Mouse (Mus musculus) thymus, postnatal 36 days (tissue): ENCODE results near the gene Olfr305.
"Not testable (repeated sequence)": the region's sequence is repeated elsewhere in the genome, so short reads cannot be mapped to it uniquely, and the experiment has no call there.

Experiments used
- DNase-seq, 2 experiments: peaks; one replicate each; pipeline ENCODE4 v3.0.0; 2022; ENCODE audit warnings: mixed read lengths in 2 of 2

The Olfr305 gene

GRCm38 (mm10) chr7:86366828-86367227 lies at the start of gene Olfr305:
Gene Olfr305, minus strand, starts transcription at chr7:86366928.
- DNase-seq, result no peak

DNA sequence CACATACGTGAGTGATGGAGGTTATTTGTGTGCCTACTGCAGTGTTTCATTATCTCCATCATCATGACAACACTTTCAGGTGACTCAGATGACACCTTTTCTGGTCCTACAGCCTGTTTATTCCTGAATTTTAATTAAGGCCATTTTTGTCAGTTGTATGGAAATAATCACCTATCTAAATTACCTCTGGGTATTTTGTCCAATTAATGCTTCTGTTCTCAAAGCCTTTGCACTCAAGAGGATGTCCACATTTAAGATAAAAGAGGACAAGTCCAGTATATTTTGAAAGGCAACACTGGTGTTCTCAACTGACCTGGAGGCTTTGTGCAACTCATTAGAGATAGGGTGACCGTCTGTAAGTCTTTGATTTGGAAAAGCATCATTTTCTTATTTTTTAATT lies 36.8 kb upstream of the Olfr305 start, which contains the start of gene Olfr301:
Gene Olfr301, plus strand, starts transcription at position 301 of the 400 bp plus-strand sequence.
- no peak for DNase-seq

DNA sequence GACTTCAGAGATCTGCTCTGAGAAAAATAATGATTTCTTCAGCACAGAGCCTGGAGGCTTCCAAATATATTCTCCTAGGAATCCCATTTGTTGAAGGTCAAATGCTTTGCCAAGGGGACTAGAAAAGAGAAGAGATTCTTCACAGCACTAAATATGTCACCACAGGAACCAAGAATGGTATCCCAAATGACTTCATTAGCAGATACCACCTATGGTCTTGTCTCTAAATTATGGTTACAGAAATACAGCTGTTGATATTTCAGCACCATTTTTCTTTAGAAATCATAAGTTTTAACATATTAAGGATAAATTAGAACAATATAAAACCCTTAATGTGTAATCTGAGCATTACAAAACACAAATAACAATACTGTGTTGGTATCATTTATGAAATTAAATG lies 31.0 kb upstream of the Olfr305 start, which contains the start of gene Olfr303:
Gene Olfr303, minus strand, starts transcription at position 101 of the 400 bp plus-strand sequence.
- DNase-seq, result no peak

- DNase-seq, result no peak
Observed at GRCm38 (mm10) chr7:86386558-86386957, 19.8 kb upstream of the Olfr305 start, which contains the start of gene Olfr304. Gene Olfr304, minus strand, starts transcription at chr7:86386658.

DNA sequence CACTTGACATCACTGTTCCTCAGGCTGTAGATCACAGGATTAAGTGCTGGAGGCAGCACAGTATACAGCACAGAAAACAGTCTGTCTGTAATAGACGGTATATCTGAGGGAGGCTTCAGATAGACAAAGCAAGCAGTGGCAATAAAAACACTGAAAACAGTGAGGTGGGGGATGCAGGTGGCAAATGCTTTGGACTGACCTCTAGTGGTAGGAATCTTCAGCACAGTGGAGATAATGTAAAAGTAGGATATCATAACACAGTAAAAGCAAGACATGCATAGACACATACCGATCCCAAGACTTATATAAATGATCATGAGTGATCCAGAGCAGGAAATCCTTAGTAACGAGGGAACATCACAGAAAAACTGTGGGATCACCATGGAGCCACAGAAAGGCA lies 19.0 kb upstream of the Olfr305 start:
- no peak for DNase-seq

DNA sequence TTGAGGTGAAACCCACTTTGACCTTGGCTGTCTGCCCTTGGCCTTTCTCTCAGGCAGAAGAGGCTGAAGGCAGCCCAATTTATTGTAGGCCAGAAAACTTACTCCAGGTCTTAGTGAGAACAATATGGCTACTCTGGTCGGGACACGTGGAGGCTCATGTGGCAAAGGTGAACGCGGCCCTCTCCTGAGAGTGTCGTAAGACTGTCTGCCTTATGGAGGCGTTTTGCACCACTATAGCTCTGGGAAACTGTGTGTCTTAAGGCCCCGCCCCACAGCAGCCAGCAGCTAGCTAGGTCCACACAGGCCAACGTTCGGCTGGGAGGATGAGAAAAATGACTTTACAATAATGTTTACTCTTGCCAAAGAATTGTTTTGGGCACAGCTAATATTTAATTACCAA lies 20.4 kb downstream of the Olfr305 start:
- DNase-seq, result not testable (repeated sequence)

- no peak for DNase-seq
Observed at GRCm38 (mm10) chr7:86344253-86344652, 22.5 kb downstream of the Olfr305 start.

DNA sequence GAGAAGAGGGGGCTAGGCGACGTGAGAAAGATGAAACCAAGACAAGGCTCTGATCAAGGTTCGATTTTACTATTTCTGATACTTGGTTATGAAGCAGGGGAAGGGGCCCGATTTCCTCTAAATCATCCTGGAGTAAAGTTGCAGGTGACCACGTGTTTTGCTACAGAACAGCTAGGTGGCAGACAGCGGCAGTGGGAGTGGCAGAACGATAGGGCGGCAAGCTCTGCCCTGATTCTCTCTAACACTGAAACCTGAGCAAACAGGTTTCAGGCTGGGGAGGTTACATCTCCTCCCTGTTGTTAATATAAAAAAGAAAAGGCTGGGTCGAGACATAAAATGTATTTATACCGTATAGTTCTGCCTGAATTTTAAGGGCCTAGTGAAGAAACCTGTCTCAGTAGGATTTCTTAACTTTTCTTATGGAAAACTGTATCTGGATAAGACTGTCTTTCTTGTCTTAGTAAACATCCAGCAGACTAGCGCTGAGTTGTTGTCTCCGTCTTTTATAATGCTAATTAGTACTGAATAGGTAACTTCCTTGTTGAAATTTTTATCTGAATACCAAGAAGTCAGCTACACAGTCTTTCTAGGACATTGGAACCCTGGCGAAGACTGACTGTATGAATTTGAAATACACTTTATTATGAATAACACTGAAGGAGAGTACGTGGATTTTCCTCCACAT lies 23.7 kb downstream of the Olfr305 start:
- DNase-seq, result no peak

- no peak for DNase-seq
Observed at GRCm38 (mm10) chr7:86337486-86337885, 29.2 kb downstream of the Olfr305 start, which contains the start of gene Olfr307. Gene Olfr307, minus strand, starts transcription at chr7:86337586.

DNA sequence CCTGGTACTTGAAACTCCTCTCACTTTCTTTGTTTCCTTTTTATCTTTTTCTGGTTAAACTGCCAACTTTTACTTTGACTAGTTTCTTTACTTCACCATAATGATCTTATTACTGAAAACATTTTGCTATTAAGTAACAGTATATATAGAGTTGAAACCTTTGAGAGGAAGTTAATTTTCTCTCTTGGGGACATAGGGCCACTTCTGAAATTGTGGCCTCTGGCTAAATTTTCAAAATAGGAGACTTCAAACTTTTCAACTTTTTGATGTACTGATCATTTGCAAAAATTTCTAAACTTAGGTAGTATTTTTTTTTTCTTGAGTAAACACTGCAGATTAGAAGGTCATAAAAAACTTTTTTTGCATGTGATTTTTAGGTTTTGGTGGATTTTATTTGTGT lies 41.2 kb downstream of the Olfr305 start, which contains the start of gene Olfr308:
Gene Olfr308, minus strand, starts transcription at position 101 of the 400 bp plus-strand sequence.
- no peak for DNase-seq

- DNase-seq, result no peak
Observed at GRCm38 (mm10) chr7:86321323-86321722, 45.4 kb downstream of the Olfr305 start.

DNA sequence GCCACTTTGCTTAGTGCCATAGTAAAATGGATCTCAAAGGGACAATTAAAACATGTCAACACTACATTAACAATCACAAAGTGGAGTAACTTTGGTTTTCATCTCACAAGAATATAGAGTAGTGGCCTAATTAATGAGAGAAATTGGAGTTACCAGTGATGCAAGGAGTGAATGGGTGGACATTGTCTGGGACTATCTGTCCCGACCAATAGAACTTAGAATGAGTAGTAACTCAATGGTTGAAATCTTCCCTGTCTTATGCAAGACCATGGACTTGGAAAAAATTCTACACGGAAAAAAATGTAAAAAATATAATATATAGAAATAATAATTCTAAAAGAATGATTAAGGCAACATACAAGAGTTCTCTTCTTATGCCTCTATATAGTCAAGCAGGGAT lies 53.1 kb downstream of the Olfr305 start, which contains the start of gene Olfr309:
Gene Olfr309, minus strand, starts transcription at position 101 of the 400 bp plus-strand sequence.
- DNase-seq, result no peak
